Mouse (Mus musculus) common myeloid progenitor, adult 5-6 weeks (primary cell): ENCODE measurements at regions not wholly inside any gene's neighbourhood (a gene's known extent, or its start where the extent isn't known, plus 50 kb on each side); places are given as distances from the start of the nearest gene placed in this dataset.
A peak's percentile ranks its signal among the peaks of the same experiment; 100 is the strongest.

Experiments
- ATAC-seq: replicated peaks from 2 replicates; pipeline ENCODE4 v1.8.0; 2016; ENCODE audit warnings: low read depth, mild to moderate bottlenecking, moderate TSS enrichment, inconsistent platforms; ENCODE audit not compliant: poor library complexity, severe bottlenecking

DNA sequence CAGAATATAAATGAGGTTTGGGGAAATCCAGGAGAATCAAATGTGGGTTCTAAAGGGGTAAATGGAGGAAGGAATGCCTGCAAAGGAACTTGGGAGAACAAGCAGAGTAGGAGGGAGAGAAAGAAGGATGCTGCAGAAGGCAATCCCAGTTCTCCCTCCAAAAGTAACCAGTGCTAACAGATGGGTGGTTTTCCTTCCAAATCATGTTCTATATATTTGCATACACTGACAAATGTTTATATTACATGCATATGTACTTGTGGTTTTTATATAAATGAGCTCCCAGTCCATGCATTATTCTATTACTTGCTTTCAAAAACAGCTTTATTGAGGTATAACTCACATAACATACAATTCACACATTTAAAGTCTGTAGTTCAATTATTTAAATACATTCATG lies 53.7 kb downstream of the Zcchc12 start:
- ATAC-seq, result no peak

DNA sequence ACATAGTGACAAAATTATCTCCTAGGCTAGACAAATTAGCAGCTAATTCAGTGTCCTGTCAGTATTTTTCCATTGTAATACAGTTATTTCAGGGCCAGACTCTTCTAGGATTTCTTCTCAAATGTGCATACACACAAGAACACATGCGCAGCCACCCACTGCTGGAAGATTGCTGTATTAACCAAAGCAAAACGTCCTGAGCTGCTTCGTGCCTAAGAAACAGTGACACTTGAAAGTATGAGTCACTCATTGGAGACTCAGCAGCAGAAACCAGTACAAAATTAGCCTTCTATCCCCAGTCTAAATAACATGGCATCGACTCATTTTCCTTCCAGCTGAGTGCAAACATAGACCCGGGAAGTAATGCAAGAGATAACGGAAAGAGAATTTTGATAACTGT lies 59.2 kb downstream of the Zcchc12 start:
- no peak for ATAC-seq

DNA sequence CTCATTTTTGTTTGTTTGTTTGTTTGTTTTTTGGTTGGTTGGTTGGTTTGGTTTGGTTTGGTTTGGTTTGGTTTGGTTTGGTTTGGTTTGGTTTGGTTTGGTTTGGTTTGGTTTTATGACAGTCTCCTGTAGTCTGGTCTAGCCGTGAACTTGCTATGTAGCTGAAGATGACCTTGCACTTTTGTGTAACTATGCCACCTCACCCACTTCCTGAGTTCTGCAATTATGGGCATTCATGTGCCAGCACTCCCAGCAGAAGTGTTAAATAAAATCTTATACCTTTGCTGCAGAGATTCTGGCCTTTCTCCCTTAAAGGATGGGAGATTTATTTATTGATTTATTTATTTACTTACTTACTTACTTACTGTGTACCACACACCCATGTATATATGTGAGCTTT lies 51.5 kb upstream of the Lonrf3 start:
- ATAC-seq, result 0 out of 2 replicates have a peak, but pooled peaks have one; percentile 52
